Mouse (Mus musculus) intestine, embryonic 14.5 days (tissue): ENCODE data around the gene Fgg. TPM values are rescaled to one million over a fixed set of nuclear protein-coding genes. Genes with fewer than 3 reads are reported as not detected.
A peak's percentile ranks its signal among the peaks of the same experiment; 100 is the strongest.

Experiments
- ATAC-seq: fragments of 200-750 bp; cut with Nextera tagmentation; replicated peaks from 2 replicates; pipeline ENCODE4 v1.8.0; 2017; ENCODE audit warnings: low read depth, moderate number of reproducible peaks, moderate TSS enrichment, moderate library complexity; ENCODE audit not compliant: low FRiP score, low TSS enrichment
- DNase-seq: peaks from one replicate; pipeline ENCODE4 v3.0.0-alpha.2; 2018; ENCODE audit warnings: low spot score
- H3K27ac ChIP-seq: fragments of 300-500 bp; sonication (generic); 2 replicates; pipeline ENCODE4 v1.5.1; 2014; ENCODE audit warnings: low read depth, mild to moderate bottlenecking, control low read depth
- H3K27me3 ChIP-seq: fragments of 300-500 bp; sonication (generic); replicated peaks from 2 replicates; pipeline ENCODE4 v1.6.1; 2014; ENCODE audit warnings: low read length, control low read depth; ENCODE audit not compliant: control insufficient read depth, insufficient read depth
- H3K36me3 ChIP-seq: fragments of 300-500 bp; sonication (generic); 2 replicates; pipeline ENCODE4 v1.6.1; 2014; ENCODE audit warnings: low read length, control low read depth; ENCODE audit not compliant: control insufficient read depth, insufficient read depth
- H3K4me1 ChIP-seq: fragments of 300-500 bp; sonication (generic); replicated peaks from 2 replicates; pipeline ENCODE4 v1.6.1; 2014; ENCODE audit warnings: low read length, control low read depth, mixed read lengths; ENCODE audit not compliant: control insufficient read depth, insufficient read depth
- H3K4me2 ChIP-seq: fragments of 300-500 bp; sonication (generic); 2 replicates; pipeline ENCODE4 v1.6.1; 2014; ENCODE audit warnings: low read length
- H3K4me3 ChIP-seq: fragments of 300-500 bp; sonication (generic); 2 replicates; pipeline ENCODE4 v1.5.1; 2014; ENCODE audit warnings: low read depth, low read length, control low read depth, mixed read lengths
- H3K9ac ChIP-seq: fragments of 300-500 bp; sonication (generic); 2 replicates; pipeline ENCODE4 v1.6.1; 2014; ENCODE audit warnings: mild to moderate bottlenecking, low read length
- H3K9me3 ChIP-seq: fragments of 300-500 bp; sonication (generic); 2 replicates; pipeline ENCODE4 v1.6.1; 2016; ENCODE audit warnings: low read length, control low read depth; ENCODE audit not compliant: control insufficient read depth
- WGBS: fragments of 180-500 bp; shearing (Covaris S2); extraction: QIAGEN DNeasy Blood & Tissue Kit; methylation state at CpG from one replicate; pipeline ENCODE4 v1.1.7; 2014; 5-methylcytosine and 5-hydroxymethylcytosine counted together
- polyA plus RNA-seq: library from polyadenylated mRNA; unstranded; fragments of >200 nt; fragmentation: Nextera tagmentation; extraction: Ambion mirVana; gene quantifications from 2 replicates; pipeline ENCODE4 v1.2.1, GENCODE M21; 2014

Gene Fgg
- polyA plus RNA-seq, result not detected in 2 replicates

GRCm38 (mm10) chr3:83007557-83007956 is at the start of gene Fgg:
Gene Fgg (plus strand): TSS chr3:83007724.
- Histone ChIP-seq H3K4me1 (no peaks in the 10 kb centered on the region), H3K27me3 (no peaks in the 10 kb centered on the region), H3K4me3 (no peak within 1 kb of the TSS), H3K9ac (no peak within 1 kb of the TSS), H3K27ac (no peak within 1 kb of the TSS), H3K36me3 (no peaks in the 10 kb centered on the region), H3K4me2 (no peak within 1 kb of the TSS), H3K9me3 (no peaks in the 10 kb centered on the region)
- WGBS, result 42% methylated on average over 7 of the region's 7 CpGs
- DNase-seq (no peak), ATAC-seq (no peak)

GRCm38 (mm10) chr3:82971046-82971445 is 36.5 kb upstream of the Fgg start:
- no peaks in the 10 kb centered on the region for H3K4me1 ChIP-seq
- no peak overlapping the region for H3K9ac ChIP-seq
- no peak for ATAC-seq
- H3K36me3 ChIP-seq, result no peaks in the 10 kb centered on the region
- no peaks in the 10 kb centered on the region for H3K9me3 ChIP-seq
- H3K4me2 ChIP-seq, result no peak overlapping the region
- no peak overlapping the region for H3K27ac ChIP-seq
- H3K27me3 ChIP-seq, result no peaks in the 10 kb centered on the region
- no peak for DNase-seq
- no peak overlapping the region for H3K4me3 ChIP-seq
- 58% methylated on average over 3 of the region's 3 CpGs for WGBS

- WGBS, result 58% methylated on average over 6 of the region's 6 CpGs
- Histone ChIP-seq H3K9ac (no peak overlapping the region), H3K27ac (0 out of 2 replicates have a peak overlapping the region, but pooled peaks have one; percentile 59), H3K36me3 (no peaks in the 10 kb centered on the region), H3K27me3 (no peaks in the 10 kb centered on the region), H3K4me3 (no peak overlapping the region), H3K4me2 (no peak overlapping the region), H3K9me3 (no peaks in the 10 kb centered on the region), H3K4me1 (no peaks in the 10 kb centered on the region)
- DNase-seq (no peak), ATAC-seq (0 out of 2 replicates have a peak, but pooled peaks have one; percentile 40)
Observed at GRCm38 (mm10) chr3:82980818-82981217, 26.7 kb upstream of the Fgg start.

- Histone ChIP-seq H3K4me3 (no peak overlapping the region), H3K27ac (no peak overlapping the region), H3K27me3 (no peaks in the 10 kb centered on the region), H3K36me3 (no peaks in the 10 kb centered on the region), H3K9ac (no peak overlapping the region), H3K4me2 (no peak overlapping the region), H3K9me3 (no peaks in the 10 kb centered on the region), H3K4me1 (no peaks in the 10 kb centered on the region)
- no peak for DNase-seq
- ATAC-seq, result no peak
- 69% methylated on average over 8 of the region's 8 CpGs for WGBS
Observed at GRCm38 (mm10) chr3:82981861-82982260, 25.7 kb upstream of the Fgg start.

GRCm38 (mm10) chr3:82984840-82985239 is 22.7 kb upstream of the Fgg start:
- 77% methylated on average over 2 of the region's 2 CpGs for WGBS
- H3K36me3 ChIP-seq, result no peaks in the 10 kb centered on the region
- no peak for ATAC-seq

GRCm38 (mm10) chr3:82991963-82992362 is 15.6 kb upstream of the Fgg start:
- WGBS, result 68% methylated on average over 12 of the region's 12 CpGs
- Histone ChIP-seq H3K4me2 (no peak overlapping the region), H3K36me3 (no peaks in the 10 kb centered on the region), H3K27ac (no peak overlapping the region), H3K4me3 (no peak overlapping the region), H3K9ac (no peak overlapping the region), H3K27me3 (no peaks in the 10 kb centered on the region), H3K4me1 (no peaks in the 10 kb centered on the region; the same call in 1 of the 2 replicates), H3K9me3 (no peaks in the 10 kb centered on the region)
- DNase-seq (no peak), ATAC-seq (no peak)

More at GRCm38 (mm10) chr3:82984840-82985239, 22.7 kb upstream of the Fgg start:
- DNase-seq, result no peak
- Histone ChIP-seq H3K4me3 (no peak overlapping the region), H3K9ac (no peak overlapping the region), H3K4me1 (no peaks in the 10 kb centered on the region), H3K4me2 (no peak overlapping the region), H3K9me3 (no peaks in the 10 kb centered on the region), H3K27ac (no peak overlapping the region), H3K27me3 (no peaks in the 10 kb centered on the region)

- 84% methylated on average over 6 of the region's 6 CpGs for WGBS
- no peaks in the 10 kb centered on the region for H3K36me3 ChIP-seq
- no peak overlapping the region for H3K4me3 ChIP-seq
- no peaks in the 10 kb centered on the region for H3K27me3 ChIP-seq
- ATAC-seq, result no peak
- no peak overlapping the region for H3K9ac ChIP-seq
- H3K27ac ChIP-seq, result no peak overlapping the region
- no peak overlapping the region for H3K4me2 ChIP-seq
- no peaks in the 10 kb centered on the region for H3K9me3 ChIP-seq
- no peak for DNase-seq
- H3K4me1 ChIP-seq, result no peaks in the 10 kb centered on the region; the same call in 1 of the 2 replicates
Observed at GRCm38 (mm10) chr3:82992956-82993355, 14.6 kb upstream of the Fgg start.

GRCm38 (mm10) chr3:82995368-82995767 is 12.2 kb upstream of the Fgg start:
- Histone ChIP-seq H3K27ac (no peak overlapping the region), H3K4me1 (no peaks in the 10 kb centered on the region; the same call in 1 of the 2 replicates), H3K9ac (no peak overlapping the region), H3K4me2 (peak overlapping the region; percentile 53), H3K9me3 (no peaks in the 10 kb centered on the region), H3K27me3 (no peaks in the 10 kb centered on the region), H3K4me3 (peak overlapping the region; percentile 22), H3K36me3 (no peaks in the 10 kb centered on the region)
- DNase-seq (peak; percentile 85), ATAC-seq (peak; percentile 76)
- 3% methylated on average over 24 of the region's 24 CpGs for WGBS

- Histone ChIP-seq H3K4me3 (no peak overlapping the region), H3K4me1 (no peaks in the 10 kb centered on the region; the same call in 1 of the 2 replicates), H3K27me3 (no peaks in the 10 kb centered on the region), H3K9me3 (no peaks in the 10 kb centered on the region), H3K27ac (no peak overlapping the region), H3K36me3 (no peaks in the 10 kb centered on the region), H3K9ac (no peak overlapping the region), H3K4me2 (no peak overlapping the region)
- WGBS, result 67% methylated on average over 3 of the region's 3 CpGs
- no peak for ATAC-seq
- DNase-seq, result no peak
Observed at GRCm38 (mm10) chr3:82996656-82997055, 10.9 kb upstream of the Fgg start.
